Mouse (Mus musculus) kidney, postnatal 0 days (tissue): ENCODE results near the gene Kcnh3. TPM values are rescaled to one million over a fixed set of nuclear protein-coding genes. Genes with fewer than 3 reads are reported as not detected.
A peak's percentile ranks its signal among the peaks of the same experiment; 100 is the strongest.

Source experiments
- ATAC-seq: fragments of 200-750 bp; cut with Nextera tagmentation; replicated peaks from 2 replicates; pipeline ENCODE4 v1.8.0; 2017; ENCODE audit warnings: low read depth, moderate number of reproducible peaks, moderate TSS enrichment, moderate library complexity; ENCODE audit not compliant: low FRiP score
- DNase-seq: peaks from one replicate; pipeline ENCODE4 v3.0.0-alpha.2; 2016; ENCODE audit warnings: low spot score
- H3K27ac ChIP-seq: fragments of 300-500 bp; sonication (generic); 2 replicates; pipeline ENCODE4 v1.5.1; 2014; ENCODE audit warnings: mild to moderate bottlenecking
- H3K27me3 ChIP-seq: fragments of 300-500 bp; sonication (generic); 2 replicates; pipeline ENCODE4 v1.6.1; 2014; ENCODE audit warnings: low read length, mixed read lengths; ENCODE audit not compliant: insufficient read depth
- H3K36me3 ChIP-seq: fragments of 300-500 bp; sonication (generic); 2 replicates; pipeline ENCODE4 v1.6.1; 2014; ENCODE audit warnings: low read length, mixed read lengths; ENCODE audit not compliant: insufficient read depth
- H3K4me1 ChIP-seq: fragments of 300-500 bp; sonication (generic); replicated peaks from 2 replicates; pipeline ENCODE4 v1.6.1; 2014; ENCODE audit warnings: antibody characterized with exemption, low read length, mixed read lengths; ENCODE audit not compliant: insufficient read depth
- H3K4me2 ChIP-seq: fragments of 300-500 bp; sonication (generic); 2 replicates; pipeline ENCODE4 v1.6.1; 2014; ENCODE audit warnings: mild to moderate bottlenecking, low read length, moderate library complexity, mixed read lengths
- H3K4me3 ChIP-seq: fragments of 300-500 bp; sonication (generic); replicated peaks from 2 replicates; pipeline ENCODE4 v1.5.1; 2014; ENCODE audit warnings: low read depth, low read length
- H3K9ac ChIP-seq: fragments of 300-500 bp; sonication (generic); 2 replicates; pipeline ENCODE4 v1.6.1; 2014; ENCODE audit warnings: low read depth, low read length
- H3K9me3 ChIP-seq: fragments of 300-500 bp; sonication (generic); replicated peaks from 2 replicates; pipeline ENCODE4 v1.6.1; 2016; ENCODE audit warnings: low read length, inconsistent platforms, mixed read lengths
- CTCF ChIP-seq: IDR thresholded peaks from 2 replicates; pipeline ENCODE4 v1.5.1; 2016; ENCODE audit warnings: antibody characterized with exemption, low read depth, mild to moderate bottlenecking, moderate library complexity
- WGBS: fragments of 180-500 bp; shearing (Covaris S2); extraction: QIAGEN DNeasy Blood & Tissue Kit; methylation state at CpG from one replicate; pipeline ENCODE4 v1.1.7; 2014; 5-methylcytosine and 5-hydroxymethylcytosine counted together
- polyA plus RNA-seq: library from polyadenylated mRNA; unstranded; fragments of >200 nt; fragmentation: Nextera tagmentation; extraction: Ambion mirVana; gene quantifications from 2 replicates; pipeline ENCODE4 v1.2.1, GENCODE M21; 2015

Gene Kcnh3
- polyA plus RNA-seq, 1 experiment from 2014 or later = 0.32 TPM

GRCm38 (mm10) chr15:99265679-99266078, 41.0 kb downstream of the Kcnh3 start:
- Histone ChIP-seq H3K9me3 (no peaks in the 10 kb centered on the region), H3K4me1 (no peaks in the 10 kb centered on the region), H3K4me3 (no peak overlapping the region), H3K36me3 (no peaks in the 10 kb centered on the region), H3K27me3 (no peaks in the 10 kb centered on the region), H3K4me2 (no peak overlapping the region), H3K27ac (no peak overlapping the region), H3K9ac (no peak overlapping the region)
- TF ChIP-seq CTCF = peak; percentile 85
- WGBS = 19% methylated on average over 4 of the region's 4 CpGs
- peak; percentile 95 for DNase-seq
- ATAC-seq = no peak; the same call in 1 of the 2 replicates

DNA sequence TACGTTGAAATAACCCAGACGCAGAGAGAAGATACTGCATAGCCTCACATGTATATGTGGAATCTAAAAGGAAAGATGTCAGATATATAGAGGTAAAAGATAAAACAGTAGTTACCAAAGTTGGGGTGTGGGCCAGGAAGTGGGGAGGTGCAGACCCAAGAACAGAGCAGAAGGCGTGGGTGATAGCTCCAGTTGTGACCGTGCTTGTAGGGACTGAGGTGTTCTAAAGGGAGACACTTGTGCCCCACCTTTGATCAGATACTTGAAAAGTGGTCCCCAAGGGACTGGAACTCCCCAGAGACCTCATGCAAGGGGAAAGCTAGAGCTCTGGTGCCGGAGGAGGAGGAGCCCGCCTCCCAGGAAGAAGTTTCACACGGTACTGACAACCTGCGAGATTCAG, 51.4 kb downstream of the Kcnh3 start:
- Histone ChIP-seq H3K4me1 (no peaks in the 10 kb centered on the region), H3K27me3 (no peaks in the 10 kb centered on the region), H3K9ac (no peak overlapping the region), H3K9me3 (no peaks in the 10 kb centered on the region), H3K4me3 (no peak overlapping the region), H3K27ac (no peak overlapping the region), H3K36me3 (no peaks in the 10 kb centered on the region), H3K4me2 (no peak overlapping the region)
- 86% methylated on average over 8 of the region's 8 CpGs for WGBS
- TF ChIP-seq CTCF = no peak
- ATAC-seq (no peak), DNase-seq (no peak)

DNA sequence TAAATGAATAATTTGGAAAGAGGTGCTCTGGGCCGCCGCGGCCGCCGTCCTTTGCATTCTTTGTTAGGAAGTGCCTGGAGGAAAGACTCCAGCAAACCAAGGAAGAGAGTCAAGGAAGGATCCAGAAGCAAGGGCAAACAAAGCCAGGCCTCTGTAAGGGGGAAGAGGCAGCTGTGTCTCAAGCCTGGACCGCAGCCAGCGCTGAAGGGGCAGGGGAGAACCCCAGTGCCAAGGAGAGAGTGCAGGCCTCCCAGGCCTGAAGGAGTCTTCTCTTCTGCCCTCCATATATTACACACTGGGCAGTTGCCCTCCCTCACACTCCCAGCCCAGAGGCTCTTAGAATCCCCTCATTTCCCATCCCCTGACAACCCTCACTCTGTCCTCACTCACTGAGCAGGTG, 53.6 kb downstream of the Kcnh3 start:
- Histone ChIP-seq H3K4me2 (no peak overlapping the region), H3K9me3 (no peaks in the 10 kb centered on the region), H3K9ac (no peak overlapping the region), H3K27me3 (no peaks in the 10 kb centered on the region), H3K4me3 (no peak overlapping the region), H3K4me1 (0 out of 2 replicates have a peak, but pooled peaks cover 2% of the 10 kb centered on the region), H3K36me3 (no peaks in the 10 kb centered on the region), H3K27ac (no peak overlapping the region)
- 76% methylated on average over 7 of the region's 7 CpGs for WGBS
- ATAC-seq (no peak), DNase-seq (no peak)
- TF ChIP-seq CTCF = no peak

GRCm38 (mm10) chr15:99283456-99283855, 58.8 kb downstream of the Kcnh3 start:
- H3K4me3 ChIP-seq = no peak overlapping the region
- no peak for DNase-seq
- 0 out of 2 replicates have a peak, but pooled peaks cover 2% of the 10 kb centered on the region for H3K4me1 ChIP-seq
- ATAC-seq = no peak
- H3K27me3 ChIP-seq = no peaks in the 10 kb centered on the region
- peak; percentile 43 for TF ChIP-seq CTCF
- H3K4me2 ChIP-seq = no peak overlapping the region
- no peaks in the 10 kb centered on the region for H3K36me3 ChIP-seq
- no peaks in the 10 kb centered on the region for H3K9me3 ChIP-seq
- no peak overlapping the region for H3K27ac ChIP-seq
- WGBS = 66% methylated on average over 10 of the region's 10 CpGs
- no peak overlapping the region for H3K9ac ChIP-seq

DNA sequence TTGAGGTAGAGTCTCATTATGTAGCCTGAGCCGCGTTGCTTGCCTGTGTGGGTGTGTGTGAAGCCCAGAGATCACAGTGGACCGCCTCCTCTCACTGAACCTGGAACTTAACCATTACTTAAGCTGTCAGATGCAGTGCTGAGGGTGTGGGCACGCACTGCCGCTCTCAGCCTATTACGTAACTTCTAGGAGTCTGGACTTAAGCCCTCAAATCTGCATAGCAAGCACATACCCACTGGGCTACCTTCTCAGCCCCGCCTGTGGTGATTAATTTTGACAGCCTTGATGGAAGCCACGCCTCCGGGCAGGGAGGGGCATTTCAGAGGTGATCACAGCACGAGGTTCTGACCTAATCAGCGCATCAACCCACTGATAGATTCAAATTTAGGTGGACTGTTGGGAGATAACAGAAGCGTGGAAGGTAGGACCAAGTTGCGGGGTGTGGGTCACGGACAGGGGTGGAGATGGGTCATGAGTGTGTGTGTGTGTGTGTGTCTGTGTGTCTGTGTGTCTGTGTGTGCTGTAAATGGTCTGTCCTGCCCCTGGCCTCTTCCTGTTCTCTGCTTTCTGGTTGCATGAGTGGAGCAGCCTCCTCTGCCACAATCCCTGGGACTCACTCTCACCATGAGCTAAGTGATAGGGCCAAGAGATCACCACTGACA, 60.0 kb downstream of the Kcnh3 start:
- peak; percentile 78 for DNase-seq
- 32% methylated on average over 14 of the region's 14 CpGs for WGBS
- Histone ChIP-seq H3K36me3 (no peaks in the 10 kb centered on the region), H3K27me3 (no peaks in the 10 kb centered on the region), H3K4me1 (0 out of 2 replicates have a peak, but pooled peaks cover 2% of the 10 kb centered on the region), H3K27ac (no peak overlapping the region), H3K9me3 (no peaks in the 10 kb centered on the region), H3K9ac (no peak overlapping the region), H3K4me2 (no peak overlapping the region), H3K4me3 (no peak overlapping the region)
- TF ChIP-seq CTCF = no peak
- ATAC-seq = peak; percentile 89

DNA sequence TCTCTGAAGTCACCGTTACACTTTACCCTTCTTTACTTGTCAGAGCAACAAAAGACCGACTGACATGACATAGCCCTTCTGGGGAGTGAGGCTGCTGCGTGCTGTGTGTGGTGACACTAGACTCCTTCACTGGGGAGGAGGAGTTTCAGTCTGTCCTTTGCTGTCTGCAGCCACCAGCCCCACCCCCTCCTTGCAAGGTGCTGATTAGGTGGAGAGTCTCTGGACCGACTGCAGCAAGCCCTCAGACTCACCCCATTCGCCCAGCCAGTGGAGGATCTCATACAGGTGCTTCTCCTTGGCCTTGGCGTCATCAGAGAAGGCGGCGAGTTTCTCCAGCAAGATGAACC, 60.5 kb downstream of the Kcnh3 start:
- no peaks in the 10 kb centered on the region for H3K9me3 ChIP-seq
- H3K27ac ChIP-seq = no peak overlapping the region
- 0 out of 2 replicates have a peak, but pooled peaks cover 2% of the 10 kb centered on the region for H3K4me1 ChIP-seq
- H3K27me3 ChIP-seq = no peaks in the 10 kb centered on the region
- H3K9ac ChIP-seq = no peak overlapping the region
- H3K4me2 ChIP-seq = no peak overlapping the region
- TF ChIP-seq CTCF = no peak
- H3K36me3 ChIP-seq = no peaks in the 10 kb centered on the region
- H3K4me3 ChIP-seq = no peak overlapping the region
- no peak for ATAC-seq
- no peak for DNase-seq
- WGBS = 51% methylated on average over 8 of the region's 8 CpGs

DNA sequence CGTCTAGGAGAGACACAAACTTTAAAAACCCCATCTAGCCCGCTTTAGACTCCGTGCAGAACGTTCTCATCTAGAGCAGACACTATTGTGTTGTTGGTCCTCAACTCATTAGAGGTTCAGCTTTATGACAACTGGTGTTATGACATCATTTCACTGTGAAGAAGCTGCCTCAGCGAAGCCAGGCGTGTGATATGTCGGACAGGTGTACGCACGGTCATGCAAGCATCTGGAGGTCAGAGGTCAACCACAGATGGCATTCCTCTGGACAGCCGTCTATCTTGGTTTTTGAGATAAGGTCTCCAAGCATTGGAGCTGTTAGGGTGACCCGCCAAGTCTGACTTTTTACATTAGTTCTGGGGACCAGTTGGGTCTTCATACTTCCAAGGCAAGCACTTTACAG, 65.9 kb downstream of the Kcnh3 start:
- 91% methylated on average over 11 of the region's 11 CpGs for WGBS
- ATAC-seq (no peak), DNase-seq (no peak)
- Histone ChIP-seq H3K9me3 (no peaks in the 10 kb centered on the region), H3K27me3 (no peaks in the 10 kb centered on the region), H3K27ac (no peak overlapping the region), H3K4me2 (no peak overlapping the region), H3K9ac (no peak overlapping the region), H3K4me3 (no peak overlapping the region), H3K4me1 (no peaks in the 10 kb centered on the region), H3K36me3 (no peaks in the 10 kb centered on the region)
- no peak for TF ChIP-seq CTCF

Other genes with a start within 250 kb of the Kcnh3 start
- gene Tuba1c, start 195.0 kb upstream of the Kcnh3 start, polyA plus RNA-seq = 170 and 178 TPM in 2 replicates
- 0.26 and 0.82 TPM in 2 replicates for gene Prph, start 169.7 kb upstream of the Kcnh3 start, polyA plus RNA-seq
- gene Troap, start 150.3 kb upstream of the Kcnh3 start, polyA plus RNA-seq = 11.4 and 11.5 TPM in 2 replicates
- gene C1ql4, start 137.0 kb upstream of the Kcnh3 start, polyA plus RNA-seq = 1.3 TPM in 2 replicates
- gene Dnajc22, start 131.7 kb upstream of the Kcnh3 start, polyA plus RNA-seq = 8.8 TPM in 2 replicates
- 33.5 and 34.6 TPM in 2 replicates for gene Spats2, start 98.9 kb upstream of the Kcnh3 start, polyA plus RNA-seq
- gene Mcrs1, start 27.1 kb downstream of the Kcnh3 start, polyA plus RNA-seq = 135 and 138 TPM in 2 replicates
- gene Prpf40b, start 70.2 kb downstream of the Kcnh3 start, polyA plus RNA-seq = 38.3 and 42.7 TPM in 2 replicates
- gene Fam186b, start 71.0 kb downstream of the Kcnh3 start, polyA plus RNA-seq = 0.22 and 0.47 TPM in 2 replicates
- gene Fmnl3, start 145.6 kb downstream of the Kcnh3 start, polyA plus RNA-seq = 31.6 and 33.4 TPM in 2 replicates
- gene Tmbim6, start 168.0 kb downstream of the Kcnh3 start, polyA plus RNA-seq = 774 and 842 TPM in 2 replicates
- 6.5 and 8.0 TPM in 2 replicates for gene Nckap5l, start 232.9 kb downstream of the Kcnh3 start, polyA plus RNA-seq
- 16.1 and 16.3 TPM in 2 replicates for gene Bcdin3d, start 249.9 kb downstream of the Kcnh3 start, polyA plus RNA-seq